Mouse (Mus musculus) heart, embryonic 16.5 days (tissue): ENCODE measurements around the gene Csdc2. TPM values are rescaled to one million over a fixed set of nuclear protein-coding genes. Genes with fewer than 3 reads are reported as not detected.
"Not testable (repeated sequence)": the region's sequence is repeated elsewhere in the genome, so short reads cannot be mapped to it uniquely, and the experiment has no call there.

Experiments
- ATAC-seq: fragments of 200-750 bp; cut with Nextera tagmentation; replicated peaks from 2 replicates; pipeline ENCODE4 v1.8.0; 2017; ENCODE audit warnings: moderate number of reproducible peaks; ENCODE audit not compliant: insufficient read depth, low FRiP score; ENCODE audit errors: extremely low read depth
- H3K27ac ChIP-seq: fragments of 300-500 bp; sonication (generic); 2 replicates; pipeline ENCODE4 v1.5.1; 2014; ENCODE audit warnings: mild to moderate bottlenecking, low read length, control low read depth, moderate library complexity
- H3K27me3 ChIP-seq: fragments of 300-500 bp; sonication (generic); 2 replicates; pipeline ENCODE4 v1.6.1; 2014; ENCODE audit warnings: low read length, mixed read lengths; ENCODE audit not compliant: control insufficient read depth, insufficient read depth
- H3K36me3 ChIP-seq: fragments of 300-500 bp; sonication (generic); 2 replicates; pipeline ENCODE4 v1.6.1; 2014; ENCODE audit not compliant: control insufficient read depth, insufficient read depth
- H3K4me1 ChIP-seq: fragments of 300-500 bp; sonication (generic); 2 replicates; pipeline ENCODE4 v1.6.1; 2014; ENCODE audit warnings: low read length, mixed read lengths; ENCODE audit not compliant: control insufficient read depth, insufficient read depth
- H3K4me2 ChIP-seq: fragments of 300-500 bp; sonication (generic); 2 replicates; pipeline ENCODE4 v1.6.1; 2014; ENCODE audit warnings: low read depth, mild to moderate bottlenecking, control low read depth, low read length
- H3K4me3 ChIP-seq: fragments of 300-500 bp; sonication (generic); 2 replicates; pipeline ENCODE4 v1.5.1; 2014; ENCODE audit warnings: mild to moderate bottlenecking, control low read depth, low read length
- H3K9ac ChIP-seq: fragments of 300-500 bp; sonication (generic); 2 replicates; pipeline ENCODE4 v1.6.1; 2014; ENCODE audit warnings: low read length, control low read depth
- H3K9me3 ChIP-seq: fragments of 300-500 bp; sonication (generic); replicated peaks from 2 replicates; pipeline ENCODE4 v1.6.1; 2016; ENCODE audit warnings: low read length; ENCODE audit not compliant: control insufficient read depth
- WGBS: fragments of 180-500 bp; shearing (Covaris S2); extraction: QIAGEN DNeasy Blood & Tissue Kit; methylation state at CpG from one replicate; pipeline ENCODE4 v1.1.7; 2014; 5-methylcytosine and 5-hydroxymethylcytosine counted together
- polyA plus RNA-seq: library from polyadenylated mRNA; unstranded; fragments of >200 nt; fragmentation: Nextera tagmentation; extraction: Ambion mirVana; gene quantifications from 2 replicates; pipeline ENCODE4 v1.2.1, GENCODE M21; 2015

Gene Csdc2
- polyA plus RNA-seq, 1 experiment from 2014 or later = 5.4 TPM

- ATAC-seq = no peak
- 86% methylated on average over 5 of the region's 5 CpGs for WGBS
- H3K9ac ChIP-seq = no peak overlapping the region
- H3K4me2 ChIP-seq = no peak overlapping the region
- H3K9me3 ChIP-seq = peaks cover 5% of the 10 kb centered on the region
- H3K4me3 ChIP-seq = no peak overlapping the region
- no peaks in the 10 kb centered on the region for H3K36me3 ChIP-seq
- no peak overlapping the region for H3K27ac ChIP-seq
- H3K4me1 ChIP-seq = no peaks in the 10 kb centered on the region
- H3K27me3 ChIP-seq = no peaks in the 10 kb centered on the region
These were observed 31.3 kb downstream of the Csdc2 start for GRCm38 (mm10) chr15:81967821-81968220.

GRCm38 (mm10) chr15:81968447-81968846 is 31.9 kb downstream of the Csdc2 start:
- 52% methylated on average over 2 of the region's 2 CpGs for WGBS
- H3K9ac ChIP-seq = no peak overlapping the region
- no peak for ATAC-seq

GRCm38 (mm10) chr15:81969173-81969572 is 32.6 kb downstream of the Csdc2 start:
- 61% methylated on average over 7 of the region's 7 CpGs for WGBS
- ATAC-seq = no peak
- Histone ChIP-seq H3K27ac (no peak overlapping the region), H3K36me3 (no peaks in the 10 kb centered on the region), H3K9me3 (peaks cover 7% of the 10 kb centered on the region), H3K9ac (no peak overlapping the region), H3K4me3 (no peak overlapping the region), H3K27me3 (no peaks in the 10 kb centered on the region), H3K4me2 (no peak overlapping the region), H3K4me1 (no peaks in the 10 kb centered on the region)

More at GRCm38 (mm10) chr15:81968447-81968846, 31.9 kb downstream of the Csdc2 start:
- Histone ChIP-seq H3K36me3 (no peaks in the 10 kb centered on the region), H3K9me3 (peaks cover 7% of the 10 kb centered on the region), H3K27ac (no peak overlapping the region), H3K27me3 (no peaks in the 10 kb centered on the region), H3K4me3 (no peak overlapping the region), H3K4me1 (no peaks in the 10 kb centered on the region), H3K4me2 (no peak overlapping the region)

DNA sequence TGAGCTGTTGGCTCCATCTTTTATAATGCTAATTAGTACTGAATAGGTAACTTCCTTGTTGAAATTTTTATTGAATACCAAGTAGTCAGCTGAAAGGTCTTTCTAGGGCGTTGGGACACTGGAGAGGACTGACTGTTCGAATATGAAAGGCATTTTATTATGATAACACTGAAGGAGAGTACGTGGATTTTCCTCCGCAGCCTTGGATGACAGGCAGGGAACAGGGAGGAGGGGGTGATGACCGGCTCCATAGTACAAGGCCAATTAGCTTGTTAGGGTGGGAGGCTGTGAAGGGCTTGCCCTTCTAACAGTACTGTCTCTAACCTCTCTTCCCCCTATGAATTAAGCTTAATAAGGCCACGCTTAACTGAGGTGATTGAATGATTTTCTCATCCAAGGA is 33.1 kb downstream of the Csdc2 start:
- not testable (repeated sequence) for ATAC-seq, H3K4me3 ChIP-seq, H3K27me3 ChIP-seq, H3K27ac ChIP-seq, H3K9ac ChIP-seq, H3K9me3 ChIP-seq, H3K4me1 ChIP-seq, H3K4me2 ChIP-seq, H3K36me3 ChIP-seq
- WGBS = 53% methylated on average over 6 of the region's 6 CpGs

DNA sequence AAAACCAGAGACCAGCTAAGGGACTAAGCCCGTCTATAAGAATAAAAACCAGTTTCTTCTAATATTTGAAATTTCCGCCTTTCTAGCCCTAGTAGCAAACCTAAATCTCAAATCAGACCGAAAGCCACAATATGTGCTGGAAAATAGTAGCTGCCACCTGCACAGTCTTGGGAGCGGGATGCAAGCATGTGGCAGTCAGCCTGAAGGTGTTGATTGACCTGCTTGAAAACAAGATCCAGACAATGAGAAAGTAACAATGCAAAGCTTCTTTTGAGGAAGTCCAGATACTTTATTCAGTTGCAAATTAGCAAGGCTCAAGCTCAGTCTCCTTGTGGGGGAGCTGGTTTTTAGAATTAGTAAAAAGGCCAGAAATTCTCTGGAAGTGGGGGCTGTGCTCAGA is 33.9 kb downstream of the Csdc2 start:
- H3K36me3 ChIP-seq, H3K4me1 ChIP-seq, H3K4me2 ChIP-seq, H3K27me3 ChIP-seq, H3K4me3 ChIP-seq, ATAC-seq, H3K9ac ChIP-seq, H3K9me3 ChIP-seq, H3K27ac ChIP-seq: not testable (repeated sequence)
- 84% methylated on average over 4 of the region's 4 CpGs for WGBS

- not testable (repeated sequence) for H3K36me3 ChIP-seq, H3K27ac ChIP-seq, H3K27me3 ChIP-seq, H3K9ac ChIP-seq, H3K4me2 ChIP-seq, H3K9me3 ChIP-seq, ATAC-seq, H3K4me1 ChIP-seq, H3K4me3 ChIP-seq
- 87% methylated on average over 8 of the region's 8 CpGs for WGBS
These were observed 38.6 kb downstream of the Csdc2 start for GRCm38 (mm10) chr15:81975156-81975555.

DNA sequence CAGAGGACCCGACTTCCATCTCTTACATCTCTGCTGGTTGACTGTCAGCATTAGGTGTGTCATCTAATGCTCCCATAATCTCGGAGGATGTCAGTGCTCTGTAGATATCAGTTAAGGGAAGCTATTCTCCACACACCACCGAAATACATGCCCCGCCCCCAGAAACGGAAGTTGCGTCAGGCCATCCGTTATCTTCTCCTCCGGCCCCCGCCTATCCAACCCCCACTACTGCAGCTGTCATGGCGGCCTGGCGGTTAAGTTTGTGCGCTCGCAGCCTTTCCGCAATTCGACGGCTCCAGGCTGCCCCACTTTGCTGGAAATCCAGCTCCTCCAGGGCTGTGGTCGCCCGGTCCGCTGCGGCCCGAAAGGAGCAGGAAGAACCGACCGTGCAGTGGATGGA is 43.8 kb downstream of the Csdc2 start, which contains the start of gene 1700029P11Rik:
Gene 1700029P11Rik (plus strand): TSS at position 220 of the 400 bp plus-strand sequence.
- Histone ChIP-seq H3K9ac (no peak within 1 kb of the TSS), H3K4me1 (no peaks in the 10 kb centered on the region), H3K9me3 (no peaks in the 10 kb centered on the region; the same call in 1 of the 2 replicates), H3K27ac (no peak within 1 kb of the TSS), H3K27me3 (no peaks in the 10 kb centered on the region), H3K4me3 (no peak within 1 kb of the TSS), H3K36me3 (no peaks in the 10 kb centered on the region), H3K4me2 (no peak within 1 kb of the TSS)
- 91% methylated on average over 23 of the region's 23 CpGs for WGBS
- ATAC-seq = no peak

DNA sequence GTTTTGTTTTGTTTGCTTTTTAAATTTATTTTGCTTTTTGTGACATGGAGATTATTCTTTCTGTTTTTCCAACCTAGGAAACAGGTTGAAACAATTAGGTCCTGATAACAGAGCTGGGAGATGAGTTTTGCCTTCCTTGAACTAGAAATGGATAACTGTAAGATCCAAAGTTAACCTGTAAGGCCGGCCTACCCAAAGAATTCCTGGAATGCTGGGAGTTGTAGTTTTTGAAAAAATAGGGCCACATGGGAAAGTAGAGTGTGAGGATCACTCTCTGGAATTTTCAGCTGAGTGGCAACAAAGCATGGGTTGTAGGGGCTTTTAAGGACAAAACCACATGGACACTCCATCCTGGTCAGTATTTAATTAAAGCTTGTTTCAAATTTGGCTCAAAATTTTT is 45.6 kb downstream of the Csdc2 start:
- H3K4me3 ChIP-seq = no peak overlapping the region
- H3K4me1 ChIP-seq = no peaks in the 10 kb centered on the region
- 39% methylated on average over 1 of the region's 1 CpGs for WGBS
- H3K36me3 ChIP-seq = no peaks in the 10 kb centered on the region
- no peaks in the 10 kb centered on the region for H3K27me3 ChIP-seq
- no peak overlapping the region for H3K4me2 ChIP-seq
- H3K9me3 ChIP-seq = no peaks in the 10 kb centered on the region
- H3K27ac ChIP-seq = no peak overlapping the region
- ATAC-seq = no peak
- H3K9ac ChIP-seq = no peak overlapping the region

DNA sequence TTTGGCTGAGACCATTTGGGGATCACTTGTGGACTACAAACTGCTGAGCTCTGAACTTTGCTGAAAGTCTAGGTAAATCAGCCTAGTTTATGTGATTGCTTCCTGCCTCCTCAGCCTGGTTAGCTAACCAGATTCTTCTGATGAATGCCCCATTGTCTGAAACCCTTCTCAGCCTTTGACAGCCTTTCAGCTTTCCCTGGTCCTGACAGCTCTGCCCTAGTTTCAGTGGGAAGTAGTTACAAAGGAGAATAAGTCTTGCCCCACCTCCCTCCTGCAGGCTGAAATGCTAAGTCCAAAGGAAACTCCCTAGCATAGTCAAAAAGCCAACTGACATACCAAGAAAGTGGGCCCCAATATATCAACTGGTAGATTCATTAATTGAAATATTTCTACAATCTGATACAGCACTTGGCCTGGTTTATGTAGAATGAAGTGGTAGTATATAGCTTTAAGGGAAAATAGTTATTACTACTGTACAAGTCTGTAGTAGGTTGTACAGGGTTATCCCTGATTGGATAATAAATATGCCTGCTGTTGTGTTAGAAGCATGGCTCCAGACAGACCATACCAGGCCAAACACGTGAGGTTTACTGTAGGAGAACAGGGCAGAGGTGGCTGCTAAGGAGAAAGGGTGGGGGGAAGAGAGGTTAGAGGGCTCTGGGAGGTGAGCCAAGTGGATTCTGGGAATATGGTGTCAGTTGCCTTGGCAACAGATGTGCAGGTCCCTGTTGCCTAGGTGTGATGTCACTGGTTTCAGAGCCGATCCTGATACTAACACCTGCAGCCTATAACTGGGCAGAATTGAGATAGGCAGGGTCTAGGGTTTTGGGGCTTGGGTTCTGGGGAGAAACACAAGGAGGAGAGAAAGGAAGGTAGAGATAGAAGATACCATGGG is 49.0 kb downstream of the Csdc2 start:
- no peaks in the 10 kb centered on the region for H3K27me3 ChIP-seq
- H3K4me3 ChIP-seq = no peak overlapping the region
- no peak for ATAC-seq
- H3K4me1 ChIP-seq = peaks cover 9% of the 10 kb centered on the region
- H3K36me3 ChIP-seq = no peaks in the 10 kb centered on the region
- 69% methylated on average over 2 of the region's 2 CpGs for WGBS
- no peak overlapping the region for H3K9ac ChIP-seq
- H3K9me3 ChIP-seq = no peaks in the 10 kb centered on the region
- no peak overlapping the region for H3K27ac ChIP-seq
- H3K4me2 ChIP-seq = no peak overlapping the region
